Mouse (Mus musculus) liver, postnatal 0 days (tissue): ENCODE results near the gene Smim13. TPM values are rescaled to one million over a fixed set of nuclear protein-coding genes. Genes with fewer than 3 reads are reported as not detected.
A peak's percentile ranks its signal among the peaks of the same experiment; 100 is the strongest.

Source experiments
- ATAC-seq: fragments of 200-750 bp; cut with Nextera tagmentation; 2 replicates; pipeline ENCODE4 v1.8.0; 2017; ENCODE audit warnings: mild to moderate bottlenecking, moderate library complexity
- DNase-seq: peaks from one replicate; pipeline ENCODE4 v3.0.0-alpha.2; 2016
- H3K27ac ChIP-seq: fragments of 300-500 bp; sonication (generic); 2 replicates; pipeline ENCODE4 v1.5.1; 2014; ENCODE audit warnings: antibody characterized with exemption, moderate library complexity, mild to moderate bottlenecking, low read depth
- H3K27me3 ChIP-seq: fragments of 300-500 bp; sonication (generic); 2 replicates; pipeline ENCODE4 v1.6.1; 2014; ENCODE audit warnings: low read length, control low read depth, mixed read lengths; ENCODE audit not compliant: insufficient read depth
- H3K36me3 ChIP-seq: fragments of 300-500 bp; sonication (generic); replicated peaks from 2 replicates; pipeline ENCODE4 v1.6.1; 2014; ENCODE audit warnings: mild to moderate bottlenecking, control low read depth, low read length, moderate library complexity, mixed read lengths; ENCODE audit not compliant: insufficient read depth
- H3K4me1 ChIP-seq: fragments of 300-500 bp; sonication (generic); 2 replicates; pipeline ENCODE4 v1.6.1; 2014; ENCODE audit warnings: antibody characterized with exemption, mild to moderate bottlenecking, control low read depth; ENCODE audit not compliant: insufficient read depth
- H3K4me2 ChIP-seq: fragments of 300-500 bp; sonication (generic); 2 replicates; pipeline ENCODE4 v1.6.1; 2014; ENCODE audit warnings: low read depth, mild to moderate bottlenecking, low read length, moderate library complexity, mixed read lengths
- H3K4me3 ChIP-seq: fragments of 300-500 bp; sonication (generic); 2 replicates; pipeline ENCODE4 v1.5.1; 2014; ENCODE audit warnings: low read depth, low read length
- H3K9ac ChIP-seq: fragments of 300-500 bp; sonication (generic); replicated peaks from 2 replicates; pipeline ENCODE4 v1.6.1; 2014; ENCODE audit warnings: mild to moderate bottlenecking, moderate library complexity
- H3K9me3 ChIP-seq: fragments of 300-500 bp; sonication (generic); 2 replicates; pipeline ENCODE4 v1.6.1; 2016; ENCODE audit warnings: mild to moderate bottlenecking, control low read depth, low read length, mixed read lengths
- CTCF ChIP-seq: sonication (generic); IDR thresholded peaks from 2 replicates; pipeline ENCODE4 v1.5.1; 2016; ENCODE audit warnings: antibody characterized with exemption, low read depth
- EP300 ChIP-seq: IDR thresholded peaks from 2 replicates; pipeline ENCODE4 v1.6.1; 2016; ENCODE audit warnings: antibody characterized with exemption, low read depth, mild to moderate bottlenecking
- WGBS: fragments of 180-500 bp; shearing (Covaris S2); extraction: QIAGEN DNeasy Blood & Tissue Kit; methylation state at CpG from one replicate; pipeline ENCODE4 v1.1.7; 2014; ENCODE audit not compliant: insufficient replicate concordance; 5-methylcytosine and 5-hydroxymethylcytosine counted together
- polyA plus RNA-seq: library from polyadenylated mRNA; unstranded; fragments of >200 nt; fragmentation: Nextera tagmentation; extraction: Ambion mirVana; gene quantifications from 2 replicates; pipeline ENCODE4 v1.2.1, GENCODE M21; 2015

The Smim13 gene
- polyA plus RNA-seq, 1 experiment from 2014 or later, result 3.9 TPM

DNA sequence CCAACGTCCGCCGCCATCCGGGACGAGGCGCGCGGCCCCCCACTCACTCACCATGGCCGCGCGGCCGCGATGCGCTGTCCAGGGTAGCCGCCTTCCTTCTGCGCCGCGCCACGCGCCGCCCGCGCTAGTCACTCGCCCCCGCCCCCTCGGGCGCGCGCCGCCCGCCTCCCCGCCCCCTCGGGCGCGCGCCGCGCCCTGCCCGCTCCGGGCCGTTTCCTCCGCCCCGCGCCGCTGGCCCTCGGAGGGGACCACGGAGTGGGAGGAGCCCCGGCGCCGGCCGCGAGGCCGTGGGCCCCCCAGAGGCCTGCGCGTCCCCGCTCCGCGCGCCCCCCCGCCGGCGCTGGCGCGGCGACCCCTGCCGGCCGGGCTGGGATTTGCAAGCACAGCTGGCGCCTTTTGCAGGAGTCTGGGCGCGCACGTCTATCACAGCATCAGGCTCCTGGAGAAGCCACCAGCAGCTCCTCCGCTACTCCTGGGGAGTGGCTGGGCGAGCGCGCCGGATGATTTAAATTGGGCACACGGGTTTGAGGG is 29.3 kb upstream of the Smim13 start, which contains the start of gene Elovl2:
Gene Elovl2, minus strand, starts transcription at position 102 of the 531 bp plus-strand sequence.
- peak within 1 kb of the TSS; percentile 78 for H3K9ac ChIP-seq
- peak within 1 kb of the TSS; percentile 64 for H3K4me3 ChIP-seq
- peak within 1 kb of the TSS; percentile 79 for H3K27ac ChIP-seq
- H3K9me3 ChIP-seq, result peaks cover 14% of the 10 kb centered on the region; the same call in 1 of the 2 replicates
- peak; percentile 58 for TF ChIP-seq CTCF
- no peak for TF ChIP-seq EP300
- H3K4me1 ChIP-seq, result no peaks in the 10 kb centered on the region
- H3K27me3 ChIP-seq, result peaks cover 5% of the 10 kb centered on the region; the same call in 1 of the 2 replicates
- H3K36me3 ChIP-seq, result no peaks in the 10 kb centered on the region
- peak; percentile 82 for DNase-seq
- 7% methylated on average over 47 of the region's 77 CpGs for WGBS
- ATAC-seq, result peak; percentile 88
- peak within 1 kb of the TSS; percentile 70 for H3K4me2 ChIP-seq

DNA sequence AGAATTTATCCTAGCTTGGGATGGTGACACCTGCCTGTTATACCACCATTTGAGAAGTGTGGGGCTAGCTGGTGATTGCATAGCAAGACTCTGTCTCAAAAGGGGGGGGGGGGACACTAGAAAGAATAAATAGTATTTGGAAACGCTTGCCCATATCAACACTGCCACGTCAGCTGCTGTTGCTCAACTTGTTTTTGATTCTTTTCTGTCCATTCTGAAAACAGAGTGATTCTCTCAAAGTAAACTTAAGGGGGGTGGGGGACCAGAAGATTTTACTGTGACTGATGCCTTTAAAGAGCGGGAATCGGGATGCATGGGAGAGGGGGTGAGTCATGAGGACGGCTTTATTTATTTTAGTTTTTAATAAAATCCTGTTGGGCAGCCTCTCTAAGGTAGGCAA is 23.1 kb upstream of the Smim13 start:
- H3K36me3 ChIP-seq, result no peaks in the 10 kb centered on the region
- no peaks in the 10 kb centered on the region; the same call in 1 of the 2 replicates for H3K4me1 ChIP-seq
- no peak overlapping the region for H3K4me3 ChIP-seq
- peak overlapping the region; percentile 82 for H3K27ac ChIP-seq
- H3K9ac ChIP-seq, result no peak overlapping the region
- H3K9me3 ChIP-seq, result 0 out of 2 replicates have a peak, but pooled peaks cover 5% of the 10 kb centered on the region
- DNase-seq, result peak; percentile 71
- 56% methylated on average over 5 of the region's 5 CpGs for WGBS
- ATAC-seq, result peak; percentile 84
- no peak overlapping the region for H3K4me2 ChIP-seq
- peak; percentile 80 for TF ChIP-seq EP300
- no peak for TF ChIP-seq CTCF
- no peaks in the 10 kb centered on the region for H3K27me3 ChIP-seq

DNA sequence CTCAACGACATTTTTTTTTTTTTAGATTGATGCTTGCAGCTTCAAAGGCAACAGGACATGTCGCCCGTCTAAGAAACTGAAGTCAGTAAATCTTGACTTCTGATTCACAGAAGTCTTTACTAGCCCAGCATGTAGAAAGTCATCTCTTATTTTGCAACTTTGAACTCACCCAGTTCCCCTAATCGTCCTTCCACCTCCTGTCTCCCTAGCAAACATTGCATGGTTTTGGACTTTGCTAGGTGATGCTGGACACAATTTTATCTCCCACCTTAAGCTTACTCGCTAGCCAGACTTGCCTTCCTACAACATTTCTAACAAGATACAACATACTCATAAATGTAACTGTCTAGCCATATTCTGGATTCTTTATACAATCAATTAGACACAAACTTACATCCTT is 21.6 kb upstream of the Smim13 start:
- no peak overlapping the region for H3K9ac ChIP-seq
- no peaks in the 10 kb centered on the region; the same call in 1 of the 2 replicates for H3K4me1 ChIP-seq
- no peak for DNase-seq
- no peaks in the 10 kb centered on the region for H3K27me3 ChIP-seq
- no peaks in the 10 kb centered on the region for H3K36me3 ChIP-seq
- no peak; the same call in 1 of the 2 replicates for ATAC-seq
- peak overlapping the region; percentile 82 for H3K27ac ChIP-seq
- H3K4me3 ChIP-seq, result no peak overlapping the region
- H3K9me3 ChIP-seq, result no peaks in the 10 kb centered on the region
- 64% methylated on average over 5 of the region's 5 CpGs for WGBS
- H3K4me2 ChIP-seq, result no peak overlapping the region
- TF ChIP-seq EP300, result peak; percentile 68; the same call in 1 of the 2 replicates
- TF ChIP-seq CTCF, result no peak

DNA sequence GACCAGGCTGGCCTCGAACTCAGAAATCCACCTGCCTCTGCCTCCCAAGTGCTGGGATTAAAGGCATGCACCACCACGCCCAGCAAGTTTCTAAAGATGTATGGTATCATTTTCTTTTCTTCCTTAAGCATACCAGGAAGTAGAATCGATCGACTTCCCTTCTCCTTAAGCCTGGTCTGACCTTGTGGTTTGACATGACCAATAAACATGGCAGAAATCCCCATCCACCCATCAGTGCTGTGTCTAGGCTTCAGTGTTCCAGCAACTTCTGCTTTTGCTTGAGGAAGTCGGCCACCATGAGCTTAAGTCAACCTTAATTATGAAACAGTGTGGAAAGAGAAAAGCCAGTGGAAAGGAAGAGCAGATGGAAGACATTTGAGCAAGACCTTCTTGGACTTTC is 19.4 kb upstream of the Smim13 start:
- WGBS, result 49% methylated on average over 5 of the region's 5 CpGs
- no peak overlapping the region for H3K4me2 ChIP-seq
- H3K36me3 ChIP-seq, result no peaks in the 10 kb centered on the region
- ATAC-seq (no peak), DNase-seq (no peak)
- H3K27ac ChIP-seq, result no peak overlapping the region
- no peaks in the 10 kb centered on the region for H3K27me3 ChIP-seq
- TF ChIP-seq EP300 (no peak), CTCF (no peak)
- no peak overlapping the region for H3K9ac ChIP-seq
- no peaks in the 10 kb centered on the region; the same call in 1 of the 2 replicates for H3K4me1 ChIP-seq
- H3K9me3 ChIP-seq, result no peaks in the 10 kb centered on the region
- no peak overlapping the region for H3K4me3 ChIP-seq

DNA sequence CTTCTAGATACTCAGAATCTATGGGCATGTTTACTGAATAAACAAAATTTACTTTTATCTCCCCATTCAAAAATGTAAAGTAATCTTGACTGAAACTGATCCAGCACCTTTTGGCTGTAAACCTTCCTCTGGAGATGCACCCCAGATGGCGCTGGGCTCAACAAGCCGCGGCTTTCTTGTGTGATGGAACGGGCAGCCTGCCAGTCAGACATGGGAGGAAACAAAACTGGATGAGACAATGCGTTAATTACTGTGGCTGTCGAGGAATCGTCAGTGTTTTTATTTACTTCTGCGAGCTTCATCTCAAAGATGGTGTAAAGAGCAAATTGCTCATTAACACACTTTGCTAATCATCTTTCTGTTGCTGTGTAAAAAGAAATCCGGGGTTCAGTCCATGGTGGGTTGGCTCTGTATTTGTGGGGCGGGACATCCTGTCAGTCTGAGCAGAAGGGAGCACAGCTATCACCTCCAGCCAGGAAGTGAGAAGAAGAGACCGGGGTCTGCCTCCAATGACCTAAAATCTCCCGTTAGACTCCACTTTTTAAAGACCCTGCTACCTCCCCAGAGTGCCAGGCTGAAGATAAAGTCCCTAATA is 18.2 kb upstream of the Smim13 start:
- Histone ChIP-seq H3K9ac (no peak overlapping the region), H3K27me3 (no peaks in the 10 kb centered on the region), H3K9me3 (no peaks in the 10 kb centered on the region), H3K36me3 (no peaks in the 10 kb centered on the region), H3K4me1 (no peaks in the 10 kb centered on the region; the same call in 1 of the 2 replicates), H3K27ac (peak overlapping the region; percentile 65; the same call in 1 of the 2 replicates), H3K4me3 (no peak overlapping the region), H3K4me2 (no peak overlapping the region)
- 78% methylated on average over 12 of the region's 12 CpGs for WGBS
- ATAC-seq (no peak), DNase-seq (no peak)
- TF ChIP-seq EP300, result no peak
- no peak for TF ChIP-seq CTCF

DNA sequence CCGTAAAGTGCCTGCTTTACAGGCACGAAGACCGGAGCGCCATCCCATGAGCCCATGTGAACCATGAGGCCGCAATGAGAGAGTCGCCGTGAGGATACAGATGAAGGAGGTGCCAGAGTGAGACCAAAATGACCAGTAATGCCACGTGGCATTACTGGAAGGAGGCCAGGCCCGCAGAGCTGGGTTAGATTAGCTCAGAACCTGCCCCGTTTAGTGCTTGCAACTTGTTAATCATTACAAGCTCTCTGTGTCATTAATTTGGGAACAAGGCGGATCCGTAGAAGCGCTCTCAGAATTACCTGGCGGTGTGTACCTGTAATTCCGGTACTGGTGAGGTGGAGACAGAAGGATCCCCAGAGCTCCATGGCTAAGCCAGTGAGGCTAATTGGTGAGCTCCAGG is 17.4 kb upstream of the Smim13 start:
- 75% methylated on average over 15 of the region's 15 CpGs for WGBS
- TF ChIP-seq EP300 (0 out of 2 replicates have a peak, but pooled peaks have one; percentile 20), CTCF (no peak)
- DNase-seq (peak; percentile 67), ATAC-seq (peak; percentile 53)
- peak overlapping the region; percentile 41; the same call in 1 of the 2 replicates for H3K4me2 ChIP-seq
- no peak overlapping the region for H3K4me3 ChIP-seq
- peak overlapping the region; percentile 71 for H3K27ac ChIP-seq
- H3K9ac ChIP-seq, result no peak overlapping the region
- H3K27me3 ChIP-seq, result no peaks in the 10 kb centered on the region
- H3K9me3 ChIP-seq, result no peaks in the 10 kb centered on the region
- H3K4me1 ChIP-seq, result no peaks in the 10 kb centered on the region; the same call in 1 of the 2 replicates
- no peaks in the 10 kb centered on the region for H3K36me3 ChIP-seq
